Mouse (Mus musculus) stomach, adult 2 months (tissue): ENCODE data around the gene Sfxn5. TPM values are rescaled to one million over a fixed set of nuclear protein-coding genes. Genes with fewer than 3 reads are reported as not detected.

ENCODE experiments used
- polyA plus RNA-seq: library from polyadenylated mRNA; depleted of rRNA; stranded (reverse); fragments of >200 nt; gene quantifications from 2 replicates; pipeline ENCODE4 v1.2.3, GENCODE M21; 2012; rRNA removed

The Sfxn5 gene
- 2.5 and 3.8 TPM in 2 replicates for polyA plus RNA-seq

DNA sequence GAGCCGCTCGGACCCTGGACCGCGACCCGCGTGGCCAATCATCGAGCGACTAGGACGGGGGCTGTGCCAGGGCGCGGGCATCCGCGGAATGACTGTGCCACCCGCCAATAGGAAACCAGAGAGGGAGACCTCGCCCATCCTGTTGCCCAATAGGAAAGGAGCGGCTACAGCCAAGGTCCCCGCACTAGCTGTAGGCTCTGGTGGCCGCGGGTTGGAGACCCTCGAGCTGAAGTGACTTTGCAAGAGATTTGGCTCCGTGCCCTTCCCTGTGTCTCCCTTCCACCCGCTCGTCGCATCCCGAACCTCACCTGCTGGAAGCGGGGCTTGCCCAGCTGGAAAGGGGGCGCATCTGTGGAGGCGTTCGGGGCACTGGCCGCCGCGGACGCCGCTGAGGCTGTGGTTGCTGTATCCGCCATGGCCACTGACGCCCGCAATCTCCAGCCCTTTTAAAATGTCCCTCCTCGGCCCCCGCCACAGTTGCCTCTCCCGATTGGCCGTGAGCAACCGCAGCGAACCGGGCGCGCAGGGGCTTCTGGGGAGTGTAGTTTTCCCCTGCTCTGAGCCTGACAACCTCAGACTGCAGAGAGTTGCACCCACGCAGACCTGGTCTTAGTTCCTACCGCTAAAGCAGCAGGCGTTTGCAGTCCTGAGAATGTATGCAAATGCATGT is at the start of gene Sfxn5:
Sfxn5 (minus strand) TSS at position 423 of the 670 bp plus-strand sequence.

DNA sequence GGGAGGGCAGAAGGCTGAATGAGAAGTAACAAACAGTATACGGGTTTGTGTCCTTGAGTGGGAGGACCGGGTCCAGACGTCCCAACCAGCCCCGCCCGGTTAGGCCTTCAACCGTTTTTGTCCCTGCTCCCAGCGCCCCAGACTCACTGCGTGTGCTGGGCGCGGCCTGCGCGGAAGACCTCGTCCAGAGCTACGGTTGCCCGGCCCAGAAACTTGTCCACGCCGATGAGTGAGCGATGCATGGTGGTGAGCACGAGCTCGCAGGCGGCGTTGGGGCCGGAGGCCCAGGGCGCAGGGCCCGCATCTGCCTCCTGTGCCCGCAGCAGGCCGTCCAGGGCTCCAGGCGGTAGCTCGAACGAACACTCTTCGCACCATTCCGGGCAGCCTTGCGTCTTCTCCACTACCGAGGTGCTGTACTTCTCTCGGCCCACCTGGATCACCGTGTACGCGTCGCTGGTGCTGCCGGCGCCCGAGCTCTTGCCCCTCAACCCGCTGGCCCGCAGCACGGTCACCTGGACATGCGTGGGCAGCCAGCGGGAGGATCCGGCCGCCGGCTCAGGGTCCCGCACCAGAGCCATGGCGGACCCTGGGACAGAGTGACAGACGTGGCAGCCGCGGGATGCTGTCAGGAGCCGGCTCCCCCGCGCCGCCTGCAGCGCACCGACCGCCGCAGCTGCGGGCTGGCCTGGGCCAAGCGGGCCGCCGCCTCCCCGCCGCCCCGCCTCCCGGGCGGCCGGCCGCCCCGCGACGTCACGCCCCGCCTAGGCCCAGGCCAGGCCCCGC is 40.9 kb upstream of the Sfxn5 start, which contains the start of gene Rab11fip5:
Rab11fip5 (minus strand) TSS at position 684 of the 783 bp plus-strand sequence.

DNA sequence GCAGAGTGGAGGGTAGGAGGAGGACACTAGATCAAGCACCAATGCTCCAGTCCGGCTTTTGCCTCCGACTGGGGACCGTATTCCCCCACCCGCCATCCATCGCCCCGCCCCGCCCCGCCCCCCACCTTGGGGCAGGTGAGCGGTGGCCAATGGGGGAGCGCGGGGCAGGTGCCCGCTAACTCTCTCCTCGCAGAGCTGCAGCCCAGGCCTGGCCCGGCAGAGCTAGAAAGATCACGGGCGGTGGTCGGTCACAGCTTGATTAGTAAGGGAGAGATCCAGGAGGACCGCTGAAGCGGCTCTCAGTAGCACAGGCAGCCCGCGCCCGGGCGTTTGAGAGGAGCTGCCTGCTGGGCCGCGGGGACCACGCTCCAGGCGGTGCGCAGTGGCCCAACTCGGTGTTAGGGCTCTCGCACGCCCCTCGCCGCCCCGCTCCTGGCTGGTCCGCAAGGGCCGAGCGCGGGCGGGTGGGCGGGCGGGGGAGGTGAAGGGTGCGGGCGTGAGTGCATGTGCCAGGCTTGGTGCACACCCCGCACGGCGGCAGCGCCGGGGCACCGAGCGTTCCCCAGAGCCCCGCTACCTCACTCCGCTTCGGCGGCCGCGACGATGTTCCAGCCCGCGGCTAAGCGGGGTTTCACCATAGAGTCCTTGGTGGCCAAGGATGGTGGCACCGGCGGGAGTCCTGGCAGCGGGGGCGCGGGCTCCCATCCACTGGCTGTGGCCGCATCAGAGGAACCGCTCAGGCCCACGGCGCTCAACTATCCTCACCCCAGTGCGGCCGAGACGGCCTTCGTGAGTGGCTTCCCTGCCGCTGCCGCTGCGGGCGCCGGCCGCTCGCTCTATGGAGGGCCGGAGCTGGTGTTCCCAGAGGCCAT is 145.6 kb downstream of the Sfxn5 start, which contains the start of gene Emx1:
Emx1 (plus strand) TSS at position 99 of the 872 bp plus-strand sequence.

Other genes with a start within 250 kb of the Sfxn5 start
- gene Spr, start 195.7 kb downstream of the Sfxn5 start, polyA plus RNA-seq = 14.9 and 26.7 TPM in 2 replicates
- not detected in 2 replicates for gene Emx1, start 146.0 kb downstream of the Sfxn5 start, polyA plus RNA-seq
- 5.4 and 7.6 TPM in 2 replicates for gene Rab11fip5, start 41.2 kb upstream of the Sfxn5 start, polyA plus RNA-seq
- gene Noto, start 90.5 kb upstream of the Sfxn5 start, polyA plus RNA-seq = not detected in 2 replicates
- gene Smyd5, start 98.6 kb upstream of the Sfxn5 start, polyA plus RNA-seq = 5.4 and 6.2 TPM in 2 replicates
- 30.9 and 37.1 TPM in 2 replicates for gene Cct7, start 118.1 kb upstream of the Sfxn5 start, polyA plus RNA-seq
- gene Pradc1, start 118.5 kb upstream of the Sfxn5 start, polyA plus RNA-seq = 13.6 and 15.3 TPM in 2 replicates
- gene Fbxo41, start 169.6 kb upstream of the Sfxn5 start, polyA plus RNA-seq = 0.19 and 0.28 TPM in 2 replicates
- not detected in 2 replicates for gene Egr4, start 180.2 kb upstream of the Sfxn5 start, polyA plus RNA-seq